Comparison of ENCODE assay signal across 9 mouse cellular contexts in the genomic region with DNA sequence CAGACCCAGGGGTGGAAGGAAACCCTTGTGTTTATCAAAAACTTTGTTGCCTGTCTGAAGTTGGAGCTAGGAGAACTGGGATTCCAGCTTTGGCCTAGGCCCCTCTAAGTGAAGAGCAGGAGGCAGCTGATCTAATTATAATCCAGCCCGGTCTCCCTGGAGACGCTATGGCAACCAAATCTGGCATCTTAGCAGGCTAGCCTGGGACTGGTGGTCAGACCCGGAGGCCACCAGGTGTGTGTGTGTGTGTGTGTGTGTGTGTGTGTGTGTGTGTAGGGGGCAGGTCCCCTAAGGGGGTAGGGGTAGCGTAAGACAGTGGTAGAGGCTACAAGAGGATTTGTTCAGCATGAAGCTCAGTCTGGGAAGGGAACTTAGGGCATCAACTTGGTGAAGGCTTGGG. TPM values are rescaled to one million over a fixed set of nuclear protein-coding genes. Genes with fewer than 3 reads are reported as not detected.
A peak's percentile ranks its signal among the peaks of the same experiment; 100 is the strongest.
DNase-seq lines count a peak whose midpoint lies in the region; ATAC-seq lines count a peak whose summit lies in the region.
"Had no signal": no experiment of that assay in that cellular context is flagged by ENCODE, and none has a peak within 500 bp of the region (broad histone marks: within the 10 kb centered on the region; RNA-seq: fewer than 3 reads in every experiment).

No protein-coding gene starts in this region.

- H3K36me3 ChIP-seq in heart, embryonic 13.5 days: peaks cover 26% of the 10 kb centered on the region
- H3K36me3 ChIP-seq in limb, embryonic 10.5 days: peaks cover 8% of the 10 kb centered on the region; the same call in 1 of the 2 replicates
- peaks cover 18% of the 10 kb centered on the region for H3K36me3 ChIP-seq in neural tube, embryonic 13.5 days

- H3K9me3 ChIP-seq in heart, embryonic 13.5 days: no peaks in the 10 kb centered on the region
- no peaks in the 10 kb centered on the region for H3K9me3 ChIP-seq in limb, embryonic 10.5 days (replicated peaks)
- H3K9me3 ChIP-seq in neural tube, embryonic 13.5 days: no peaks in the 10 kb centered on the region

- no peaks in the 10 kb centered on the region for H3K27me3 ChIP-seq in heart, embryonic 13.5 days (replicated peaks)
- H3K27me3 ChIP-seq in limb, embryonic 10.5 days (ENCODE audit: low read depth, poor library complexity, severe bottlenecking): peaks cover 13% of the 10 kb centered on the region
- no peaks in the 10 kb centered on the region for H3K27me3 ChIP-seq in neural tube, embryonic 13.5 days

- 0 out of 2 replicates have a peak, but pooled peaks have one; percentile 12 for ATAC-seq in heart, embryonic 13.5 days (ENCODE audit: extremely low read depth, insufficient number of reproducible peaks, low FRiP score, low TSS enrichment)
- ATAC-seq in neural tube, embryonic 13.5 days (ENCODE audit: low read depth): peak; percentile 40
- ATAC-seq in CD4-positive, CD25-positive, alpha-beta regulatory T cell, adult 4 months: no peak

- H3K9ac ChIP-seq in heart, embryonic 13.5 days: peak overlapping the region; percentile 78
- peak overlapping the region; percentile 83 for H3K9ac ChIP-seq in neural tube, embryonic 13.5 days

- peak overlapping the region; percentile 98 for H3K27ac ChIP-seq in heart, embryonic 13.5 days (replicated peaks)
- H3K27ac ChIP-seq in limb, embryonic 10.5 days: peak overlapping the region; percentile 68; the same call in 1 of the 2 replicates
- peak overlapping the region; percentile 93 for H3K27ac ChIP-seq in neural tube, embryonic 13.5 days (replicated peaks)

- 29% methylated on average over 4 of the region's 4 CpGs for WGBS in heart, embryonic 13.5 days
- 59% methylated on average over 4 of the region's 4 CpGs for WGBS in limb, embryonic 10.5 days
- WGBS in neural tube, embryonic 13.5 days: 29% methylated on average over 4 of the region's 4 CpGs

- intact Hi-C loops in gastrocnemius, postnatal 14 days (cut with DNase I; ENCODE audit: low total_unique reads): no loop called here
- intact Hi-C loops in gastrocnemius, postnatal 36 days (cut with DNase I): no loop called here

- peak overlapping the region; percentile 94 for H3K4me2 ChIP-seq in heart, embryonic 13.5 days
- H3K4me2 ChIP-seq in neural tube, embryonic 13.5 days: peak overlapping the region; percentile 77

- H3K4me1 ChIP-seq in heart, embryonic 13.5 days: peaks cover 58% of the 10 kb centered on the region
- H3K4me1 ChIP-seq in limb, embryonic 10.5 days: peaks cover 44% of the 10 kb centered on the region
- peaks cover 55% of the 10 kb centered on the region for H3K4me1 ChIP-seq in neural tube, embryonic 13.5 days (replicated peaks)

- DNase-seq in gastrocnemius, postnatal 14 days: peak; percentile 36
- DNase-seq in gastrocnemius, postnatal 36 days: no peak
- peak; percentile 43 for DNase-seq in adrenal gland, postnatal 25 days
- DNase-seq in limb, embryonic 10.5 days (ENCODE audit: low spot score): peak; percentile 63
- DNase-seq in urinary bladder, postnatal 14 days (ENCODE audit: low spot score): no peak

- peak overlapping the region; percentile 71 for H3K4me3 ChIP-seq in heart, embryonic 13.5 days
- H3K4me3 ChIP-seq in limb, embryonic 10.5 days: 0 out of 2 replicates have a peak overlapping the region, but pooled peaks have one; percentile 18
- H3K4me3 ChIP-seq in neural tube, embryonic 13.5 days: peak overlapping the region; percentile 70

RNA-seq across cellular contexts. Expression of a gene that starts 10.5 kb away (rescaled TPM):
- 10 to 100 TPM; 15.6 to 17.5 TPM for total RNA-seq in gastrocnemius, postnatal 14 days (2021)
- total RNA-seq in gastrocnemius, postnatal 36 days (2021): 10 to 100 TPM; 13.3 to 20.0 TPM
- 36.9 and 51.4 TPM in 2 replicates for total RNA-seq in adrenal gland, postnatal 25 days (2021)
- 36.3 and 42.7 TPM in 2 replicates for polyA plus RNA-seq in heart, embryonic 13.5 days (2015; fragmentation: Nextera tagmentation; extraction: Ambion mirVana)
- polyA plus RNA-seq in limb, embryonic 10.5 days (2016; fragmentation: Nextera tagmentation; extraction: Ambion mirVana): 62.8 and 65.8 TPM in 2 replicates
- polyA plus RNA-seq in neural tube, embryonic 13.5 days (2015; fragmentation: Nextera tagmentation; extraction: Ambion mirVana): 55.3 and 57.0 TPM in 2 replicates
- polyA plus RNA-seq in CD4-positive, CD25-positive, alpha-beta regulatory T cell, adult 4 months (2017; shearing (Covaris generic)): 10 to 100 TPM; 29.9 to 39.2 TPM

RNA-seq across cellular contexts. Expression of a gene that starts 11.5 kb away (rescaled TPM):
- total RNA-seq in gastrocnemius, postnatal 14 days (2021): 1 to 10 TPM; 4.1 to 4.6 TPM
- total RNA-seq in gastrocnemius, postnatal 36 days (2021): 1 to 10 TPM; 1.7 to 3.1 TPM
- total RNA-seq in adrenal gland, postnatal 25 days (2021): 33.2 and 38.8 TPM in 2 replicates
- 90.6 and 106 TPM in 2 replicates for polyA plus RNA-seq in heart, embryonic 13.5 days (2015; fragmentation: Nextera tagmentation; extraction: Ambion mirVana)
- polyA plus RNA-seq in limb, embryonic 10.5 days (2016; fragmentation: Nextera tagmentation; extraction: Ambion mirVana): 10.9 and 17.8 TPM in 2 replicates
- 68.4 and 86.4 TPM in 2 replicates for polyA plus RNA-seq in neural tube, embryonic 13.5 days (2015; fragmentation: Nextera tagmentation; extraction: Ambion mirVana)
- 1 to 10 TPM; 1.6 to 2.2 TPM for polyA plus RNA-seq in CD4-positive, CD25-positive, alpha-beta regulatory T cell, adult 4 months (2017; shearing (Covaris generic))

RNA-seq across cellular contexts. Expression of a gene that starts 13.6 kb away (rescaled TPM):
- total RNA-seq in gastrocnemius, postnatal 14 days (2021): not detected
- total RNA-seq in gastrocnemius, postnatal 36 days (2021): not detected
- total RNA-seq in adrenal gland, postnatal 25 days (2021): not detected in 2 replicates
- polyA plus RNA-seq in heart, embryonic 13.5 days (2015; fragmentation: Nextera tagmentation; extraction: Ambion mirVana): not detected in 2 replicates
- polyA plus RNA-seq in limb, embryonic 10.5 days (2016; fragmentation: Nextera tagmentation; extraction: Ambion mirVana): not detected in 2 replicates
- polyA plus RNA-seq in neural tube, embryonic 13.5 days (2015; fragmentation: Nextera tagmentation; extraction: Ambion mirVana): not detected in 2 replicates
- polyA plus RNA-seq in CD4-positive, CD25-positive, alpha-beta regulatory T cell, adult 4 months (2017; shearing (Covaris generic)): not detected
- total RNA-seq: neutrophil, adult 5-6 weeks had no signal

RNA-seq across cellular contexts. Expression of a gene that starts 21.6 kb away (rescaled TPM):
- total RNA-seq in gastrocnemius, postnatal 14 days (2021): under 1 TPM in 1 of 2 experiments, not detected in 1; 0.16 TPM
- total RNA-seq in gastrocnemius, postnatal 36 days (2021): not detected
- total RNA-seq in adrenal gland, postnatal 25 days (2021): not detected in 2 replicates
- polyA plus RNA-seq in heart, embryonic 13.5 days (2015; fragmentation: Nextera tagmentation; extraction: Ambion mirVana): 0.71 and 0.80 TPM in 2 replicates
- 1.1 and 1.3 TPM in 2 replicates for polyA plus RNA-seq in limb, embryonic 10.5 days (2016; fragmentation: Nextera tagmentation; extraction: Ambion mirVana)
- 0.74 and 1.4 TPM in 2 replicates for polyA plus RNA-seq in neural tube, embryonic 13.5 days (2015; fragmentation: Nextera tagmentation; extraction: Ambion mirVana)
- under 1 TPM in 1 of 2 experiments, not detected in 1; 0.11 TPM for polyA plus RNA-seq in CD4-positive, CD25-positive, alpha-beta regulatory T cell, adult 4 months (2017; shearing (Covaris generic))
- total RNA-seq: neutrophil, adult 5-6 weeks had no signal

RNA-seq across cellular contexts. Expression of a gene that starts 29.7 kb away (rescaled TPM):
- total RNA-seq in gastrocnemius, postnatal 14 days (2021): 100 to 1,000 TPM; 118 to 125 TPM
- 100 to 1,000 TPM; 118 to 129 TPM for total RNA-seq in gastrocnemius, postnatal 36 days (2021)
- total RNA-seq in adrenal gland, postnatal 25 days (2021): 114 and 134 TPM in 2 replicates
- polyA plus RNA-seq in heart, embryonic 13.5 days (2015; fragmentation: Nextera tagmentation; extraction: Ambion mirVana): 45.3 and 49.0 TPM in 2 replicates
- 19.7 and 31.6 TPM in 2 replicates for polyA plus RNA-seq in limb, embryonic 10.5 days (2016; fragmentation: Nextera tagmentation; extraction: Ambion mirVana)
- polyA plus RNA-seq in neural tube, embryonic 13.5 days (2015; fragmentation: Nextera tagmentation; extraction: Ambion mirVana): 20.9 and 21.6 TPM in 2 replicates
- under 1 TPM; 0.10 to 0.13 TPM for polyA plus RNA-seq in CD4-positive, CD25-positive, alpha-beta regulatory T cell, adult 4 months (2017; shearing (Covaris generic))
- total RNA-seq: neutrophil, adult 5-6 weeks had no signal

Comparison
In these comparisons a context has a peak if more than half of its experiments do, and no peak if none do; other contexts are left out.
1. DNase-seq: peak in gastrocnemius, postnatal 14 days (single experiment), adrenal gland, postnatal 25 days (single experiment) and limb, embryonic 10.5 days (single experiment); none in gastrocnemius, postnatal 36 days (0 of 2) and urinary bladder, postnatal 14 days (single experiment).
2. H3K4me3 ChIP-seq: peak in every context shown above with its lines; median percentile 71 in heart, embryonic 13.5 days; 70 in neural tube, embryonic 13.5 days; 18 in limb, embryonic 10.5 days.
3. Peak in every context shown above with its lines, with median percentiles within 50 percentile points of each other: H3K27ac ChIP-seq.